Mouse (Mus musculus): ENCODE data around the gene Ltbp4. TPM values are rescaled to one million over a fixed set of nuclear protein-coding genes. Genes with fewer than 3 reads are reported as not detected.

Gene Ltbp4
- polyA plus RNA-seq, 1 experiment from 2014 or later: 81.0 TPM

- ATAC-seq (ENCODE audit: low FRiP score, low TSS enrichment): peak; percentile 38
- no peak overlapping the region for H3K4me3 ChIP-seq (ENCODE audit: low read depth, low read length)
Observed at GRCm38 (mm10) chr7:27325697-27326096, 11.8 kb downstream of the Ltbp4 start.

GRCm38 (mm10) chr7:27324928-27325327 is 12.6 kb downstream of the Ltbp4 start:
- ATAC-seq (ENCODE audit: low FRiP score, low TSS enrichment): no peak
- no peaks in the 10 kb centered on the region for H3K9me3 ChIP-seq (ENCODE audit: control insufficient read depth, low read length)
- 0 out of 2 replicates have a peak, but pooled peaks cover 2% of the 10 kb centered on the region for H3K4me1 ChIP-seq (replicated peaks; ENCODE audit: control insufficient read depth, insufficient read depth)
- DNase-seq (ENCODE audit: low spot score): no peak
- H3K27me3 ChIP-seq (ENCODE audit: control insufficient read depth, insufficient read depth, low read length): no peaks in the 10 kb centered on the region
- H3K27ac ChIP-seq (replicated peaks): no peak overlapping the region
- peaks cover 14% of the 10 kb centered on the region for H3K36me3 ChIP-seq (ENCODE audit: control insufficient read depth, insufficient read depth, low read length)
- 77% methylated on average over 19 of the region's 20 CpGs for WGBS
- H3K4me3 ChIP-seq (ENCODE audit: low read depth, low read length): no peak overlapping the region
- TF ChIP-seq CTCF (IDR thresholded peaks at IDR 0.05; ENCODE audit: low read depth) (no peak), EP300 (optimal IDR thresholded peaks at IDR 0.05) (no peak)
- H3K4me2 ChIP-seq (replicated peaks; ENCODE audit: low read depth): no peak overlapping the region
- no peak overlapping the region for H3K9ac ChIP-seq (ENCODE audit: low read length)

More at GRCm38 (mm10) chr7:27325697-27326096, 11.8 kb downstream of the Ltbp4 start:
- no peaks in the 10 kb centered on the region for H3K9me3 ChIP-seq (ENCODE audit: control insufficient read depth, low read length)
- H3K36me3 ChIP-seq (ENCODE audit: control insufficient read depth, insufficient read depth, low read length): peaks cover 14% of the 10 kb centered on the region
- 0 out of 2 replicates have a peak, but pooled peaks cover 2% of the 10 kb centered on the region for H3K4me1 ChIP-seq (replicated peaks; ENCODE audit: control insufficient read depth, insufficient read depth)
- DNase-seq (ENCODE audit: low spot score): peak; percentile 76
- TF ChIP-seq CTCF (IDR thresholded peaks at IDR 0.05; ENCODE audit: low read depth) (no peak), EP300 (optimal IDR thresholded peaks at IDR 0.05) (no peak)
- H3K4me2 ChIP-seq (replicated peaks; ENCODE audit: low read depth): peak overlapping the region; percentile 31
- H3K27me3 ChIP-seq (ENCODE audit: control insufficient read depth, insufficient read depth, low read length): no peaks in the 10 kb centered on the region
- H3K27ac ChIP-seq (replicated peaks): no peak overlapping the region
- 0 out of 2 replicates have a peak overlapping the region, but pooled peaks have one; percentile 35 for H3K9ac ChIP-seq (ENCODE audit: low read length)
- WGBS: 25% methylated on average over 24 of the region's 24 CpGs

GRCm38 (mm10) chr7:27324161-27324560 is 13.3 kb downstream of the Ltbp4 start:
- TF ChIP-seq CTCF (IDR thresholded peaks at IDR 0.05; ENCODE audit: low read depth) (no peak), EP300 (optimal IDR thresholded peaks at IDR 0.05) (no peak)
- Histone ChIP-seq H3K36me3 (ENCODE audit: control insufficient read depth, insufficient read depth, low read length) (peaks cover 14% of the 10 kb centered on the region), H3K27ac (replicated peaks) (no peak overlapping the region), H3K9ac (ENCODE audit: low read length) (no peak overlapping the region), H3K9me3 (ENCODE audit: control insufficient read depth, low read length) (no peaks in the 10 kb centered on the region), H3K4me2 (replicated peaks; ENCODE audit: low read depth) (no peak overlapping the region), H3K27me3 (ENCODE audit: control insufficient read depth, insufficient read depth, low read length) (no peaks in the 10 kb centered on the region), H3K4me1 (replicated peaks; ENCODE audit: control insufficient read depth, insufficient read depth) (0 out of 2 replicates have a peak, but pooled peaks cover 2% of the 10 kb centered on the region), H3K4me3 (ENCODE audit: low read depth, low read length) (no peak overlapping the region)
- no peak for DNase-seq (ENCODE audit: low spot score)
- 97% methylated on average over 10 of the region's 11 CpGs for WGBS
- ATAC-seq (ENCODE audit: low FRiP score, low TSS enrichment): no peak

- H3K36me3 ChIP-seq (ENCODE audit: control insufficient read depth, insufficient read depth, low read length): peaks cover 14% of the 10 kb centered on the region
- ATAC-seq (ENCODE audit: low FRiP score, low TSS enrichment) (no peak), DNase-seq (ENCODE audit: low spot score) (no peak)
- no peaks in the 10 kb centered on the region for H3K27me3 ChIP-seq (ENCODE audit: control insufficient read depth, insufficient read depth, low read length)
- 0 out of 2 replicates have a peak, but pooled peaks cover 2% of the 10 kb centered on the region for H3K4me1 ChIP-seq (replicated peaks; ENCODE audit: control insufficient read depth, insufficient read depth)
- H3K4me3 ChIP-seq (ENCODE audit: low read depth, low read length): no peak overlapping the region
- no peaks in the 10 kb centered on the region for H3K9me3 ChIP-seq (ENCODE audit: control insufficient read depth, low read length)
- no peak overlapping the region for H3K4me2 ChIP-seq (replicated peaks; ENCODE audit: low read depth)
- TF ChIP-seq CTCF (IDR thresholded peaks at IDR 0.05; ENCODE audit: low read depth): no peak
- no peak for TF ChIP-seq EP300 (optimal IDR thresholded peaks at IDR 0.05)
- H3K9ac ChIP-seq (ENCODE audit: low read length): no peak overlapping the region
- 91% methylated on average over 5 of the region's 5 CpGs for WGBS
- H3K27ac ChIP-seq (replicated peaks): no peak overlapping the region
Observed at GRCm38 (mm10) chr7:27323001-27323400, 14.5 kb downstream of the Ltbp4 start.

GRCm38 (mm10) chr7:27322291-27322690 is 15.2 kb downstream of the Ltbp4 start:
- TF ChIP-seq EP300 (optimal IDR thresholded peaks at IDR 0.05): no peak
- TF ChIP-seq CTCF (IDR thresholded peaks at IDR 0.05; ENCODE audit: low read depth): no peak
- WGBS: 40% methylated on average over 13 of the region's 13 CpGs
- no peak for ATAC-seq (ENCODE audit: low FRiP score, low TSS enrichment)

GRCm38 (mm10) chr7:27319411-27319810 is 18.1 kb downstream of the Ltbp4 start:
- Histone ChIP-seq H3K4me3 (ENCODE audit: low read depth, low read length) (no peak overlapping the region), H3K4me2 (replicated peaks; ENCODE audit: low read depth) (no peak overlapping the region), H3K9ac (ENCODE audit: low read length) (no peak overlapping the region), H3K27me3 (ENCODE audit: control insufficient read depth, insufficient read depth, low read length) (no peaks in the 10 kb centered on the region), H3K4me1 (replicated peaks; ENCODE audit: control insufficient read depth, insufficient read depth) (no peaks in the 10 kb centered on the region), H3K9me3 (ENCODE audit: control insufficient read depth, low read length) (no peaks in the 10 kb centered on the region), H3K36me3 (ENCODE audit: control insufficient read depth, insufficient read depth, low read length) (peaks cover 14% of the 10 kb centered on the region), H3K27ac (replicated peaks) (no peak overlapping the region)
- TF ChIP-seq CTCF (IDR thresholded peaks at IDR 0.05; ENCODE audit: low read depth) (no peak), EP300 (optimal IDR thresholded peaks at IDR 0.05) (no peak)
- ATAC-seq (ENCODE audit: low FRiP score, low TSS enrichment): no peak
- no peak for DNase-seq (ENCODE audit: low spot score)
- 90% methylated on average over 22 of the region's 22 CpGs for WGBS

More at GRCm38 (mm10) chr7:27322291-27322690, 15.2 kb downstream of the Ltbp4 start:
- H3K9me3 ChIP-seq (ENCODE audit: control insufficient read depth, low read length): no peaks in the 10 kb centered on the region
- H3K4me3 ChIP-seq (ENCODE audit: low read depth, low read length): no peak overlapping the region
- H3K9ac ChIP-seq (ENCODE audit: low read length): no peak overlapping the region
- no peak for DNase-seq (ENCODE audit: low spot score)
- no peak overlapping the region for H3K4me2 ChIP-seq (replicated peaks; ENCODE audit: low read depth)
- no peaks in the 10 kb centered on the region for H3K27me3 ChIP-seq (ENCODE audit: control insufficient read depth, insufficient read depth, low read length)
- peaks cover 17% of the 10 kb centered on the region for H3K36me3 ChIP-seq (ENCODE audit: control insufficient read depth, insufficient read depth, low read length)
- H3K4me1 ChIP-seq (replicated peaks; ENCODE audit: control insufficient read depth, insufficient read depth): 0 out of 2 replicates have a peak, but pooled peaks cover 2% of the 10 kb centered on the region
- H3K27ac ChIP-seq (replicated peaks): no peak overlapping the region
